Mouse (Mus musculus) heart, embryonic 14.5 days (tissue): ENCODE data around the gene Pole3. TPM values are rescaled to one million over a fixed set of nuclear protein-coding genes. Genes with fewer than 3 reads are reported as not detected.

ENCODE experiments used
- ATAC-seq: fragments of 200-750 bp; cut with Nextera tagmentation; 2 replicates; pipeline ENCODE4 v1.8.0; 2017; ENCODE audit warnings: low read depth, moderate TSS enrichment; ENCODE audit not compliant: insufficient number of reproducible peaks, insufficient read depth, low FRiP score
- H3K27ac ChIP-seq, 2 experiments: fragments of 200-500 bp in 1 of 2; fragments of 300-500 bp in 1 of 2; sonication (generic) in 1 of 2; replicated peaks in 1 of 2; 2 replicates each; pipeline ENCODE4 v1.5.1; 2012 to 2014; ENCODE audit warnings: low read depth in 2 of 2, low read length in 2 of 2, control low read depth in 1 of 2, mild to moderate bottlenecking in 1 of 2, mixed read lengths in 1 of 2; ENCODE audit not compliant: control insufficient read depth in 1 of 2, insufficient read depth in 1 of 2
- H3K27me3 ChIP-seq: fragments of 300-500 bp; sonication (generic); 2 replicates; pipeline ENCODE4 v1.6.1; 2014; ENCODE audit warnings: mild to moderate bottlenecking, low read length, control low read depth; ENCODE audit not compliant: control insufficient read depth, insufficient read depth
- H3K36me3 ChIP-seq: fragments of 300-500 bp; sonication (generic); 2 replicates; pipeline ENCODE4 v1.6.1; 2014; ENCODE audit warnings: mild to moderate bottlenecking, control low read depth, low read length, mixed read lengths; ENCODE audit not compliant: control insufficient read depth, insufficient read depth
- H3K4me1 ChIP-seq, 2 experiments: fragments of 200-500 bp in 1 of 2; fragments of 300-500 bp in 1 of 2; sonication (generic) in 1 of 2; 2 replicates each; pipeline ENCODE4 v1.6.1; 2012 to 2014; ENCODE audit warnings: low read length in 2 of 2, control low read depth in 1 of 2, mixed read lengths in 1 of 2; ENCODE audit not compliant: control insufficient read depth in 2 of 2, insufficient read depth in 2 of 2
- H3K4me2 ChIP-seq: fragments of 300-500 bp; sonication (generic); 2 replicates; pipeline ENCODE4 v1.6.1; 2014; ENCODE audit warnings: mild to moderate bottlenecking, low read length
- H3K4me3 ChIP-seq, 2 experiments: fragments of 200-500 bp in 1 of 2; fragments of 300-500 bp in 1 of 2; sonication (generic) in 1 of 2; 2 replicates each; pipeline ENCODE4 v1.5.1; 2012 to 2014; ENCODE audit warnings: low read length in 2 of 2, mild to moderate bottlenecking in 2 of 2, control low read depth in 1 of 2, low read depth in 1 of 2, moderate library complexity in 1 of 2; ENCODE audit not compliant: control insufficient read depth in 1 of 2, insufficient read depth in 1 of 2
- H3K9ac ChIP-seq: fragments of 300-500 bp; sonication (generic); 2 replicates; pipeline ENCODE4 v1.6.1; 2014; ENCODE audit warnings: mild to moderate bottlenecking, low read length
- H3K9me3 ChIP-seq: fragments of 300-500 bp; sonication (generic); 2 replicates; pipeline ENCODE4 v1.6.1; 2016; ENCODE audit warnings: low read length, control low read depth; ENCODE audit not compliant: control insufficient read depth
- WGBS: fragments of 180-500 bp; shearing (Covaris S2); extraction: QIAGEN DNeasy Blood & Tissue Kit; methylation state at CpG from one replicate; pipeline ENCODE4 v1.1.7; 2014; 5-methylcytosine and 5-hydroxymethylcytosine counted together
- polyA plus RNA-seq: library from polyadenylated mRNA; unstranded; fragments of >200 nt; fragmentation: Nextera tagmentation; extraction: Ambion mirVana; gene quantifications from 2 replicates; pipeline ENCODE4 v1.2.1, GENCODE M21; 2014

Gene Pole3
- 47.3 and 50.7 TPM in 2 replicates for polyA plus RNA-seq

GRCm38 (mm10) chr4:62524651-62525488 lies at the start of gene Pole3, which contains the start of gene 4933430I17Rik:
TSS of gene Pole3 (minus strand) at chr4:62525068.
TSS of gene 4933430I17Rik (plus strand) at chr4:62525369.
- H3K36me3 ChIP-seq = peaks cover 23% of the 10 kb centered on the region
- WGBS = under 1% methylated on average over 59 of the region's 59 CpGs
- peak within 1 kb of the TSS; percentile 70 for H3K4me2 ChIP-seq
- peak within 1 kb of the TSS; percentile 94 to 100 for H3K27ac ChIP-seq
- peak within 1 kb of the TSS; percentile 82 for H3K9ac ChIP-seq
- H3K9me3 ChIP-seq = no peaks in the 10 kb centered on the region
- no peaks in the 10 kb centered on the region for H3K27me3 ChIP-seq
- peak within 1 kb of the TSS; percentile 66 to 93 for H3K4me3 ChIP-seq
- peak; percentile 98 for ATAC-seq
- peaks cover 3 to 7% of the 10 kb centered on the region in 2 experiments; a peak in 2 of 4 replicates for H3K4me1 ChIP-seq

- 22% methylated on average over 5 of the region's 5 CpGs for WGBS
- Histone ChIP-seq H3K9ac (no peak overlapping the region), H3K36me3 (no peaks in the 10 kb centered on the region), H3K27me3 (peaks cover 69% of the 10 kb centered on the region), H3K9me3 (peaks cover 6% of the 10 kb centered on the region; the same call in 1 of the 2 replicates), H3K27ac (peak overlapping the region in 1 of 2 experiments; percentile 27; a peak in 2 of 4 replicates), H3K4me1 (peaks cover 18 to 20% of the 10 kb centered on the region in 2 experiments), H3K4me3 (no peak overlapping the region), H3K4me2 (peak overlapping the region; percentile 37)
- ATAC-seq = no peak
Observed at GRCm38 (mm10) chr4:62570029-62570428, 45.2 kb upstream of the Pole3 start.

GRCm38 (mm10) chr4:62569603-62570002 lies 44.7 kb upstream of the Pole3 start:
- peaks cover 18 to 20% of the 10 kb centered on the region in 2 experiments for H3K4me1 ChIP-seq
- H3K9ac ChIP-seq = no peak overlapping the region
- no peak overlapping the region; a peak in 1 of 4 replicates for H3K27ac ChIP-seq
- no peaks in the 10 kb centered on the region for H3K36me3 ChIP-seq
- no peak for ATAC-seq
- 0 out of 2 replicates have a peak overlapping the region, but pooled peaks have one; percentile 37 for H3K4me2 ChIP-seq
- H3K9me3 ChIP-seq = peaks cover 6% of the 10 kb centered on the region; the same call in 1 of the 2 replicates
- H3K4me3 ChIP-seq = no peak overlapping the region
- H3K27me3 ChIP-seq = peaks cover 73% of the 10 kb centered on the region
- WGBS = 58% methylated on average over 5 of the region's 5 CpGs

GRCm38 (mm10) chr4:62568359-62568758 lies 43.5 kb upstream of the Pole3 start:
- no peaks in the 10 kb centered on the region for H3K36me3 ChIP-seq
- H3K4me2 ChIP-seq = no peak overlapping the region
- no peak for ATAC-seq
- no peak overlapping the region for H3K4me3 ChIP-seq
- no peak overlapping the region for H3K9ac ChIP-seq
- peaks cover 18 to 20% of the 10 kb centered on the region in 2 experiments for H3K4me1 ChIP-seq
- 68% methylated on average over 1 of the region's 1 CpGs for WGBS
- no peak overlapping the region for H3K27ac ChIP-seq
- peaks cover 5% of the 10 kb centered on the region; the same call in 1 of the 2 replicates for H3K9me3 ChIP-seq
- H3K27me3 ChIP-seq = peaks cover 85% of the 10 kb centered on the region

GRCm38 (mm10) chr4:62567696-62568095 lies 42.8 kb upstream of the Pole3 start:
- H3K27ac ChIP-seq = no peak overlapping the region
- H3K9me3 ChIP-seq = no peaks in the 10 kb centered on the region
- no peaks in the 10 kb centered on the region for H3K36me3 ChIP-seq
- H3K4me1 ChIP-seq = peaks cover 18 to 20% of the 10 kb centered on the region in 2 experiments
- H3K9ac ChIP-seq = no peak overlapping the region
- peaks cover 86% of the 10 kb centered on the region for H3K27me3 ChIP-seq
- H3K4me2 ChIP-seq = no peak overlapping the region
- H3K4me3 ChIP-seq = no peak overlapping the region
- ATAC-seq = no peak
- WGBS = 78% methylated on average over 6 of the region's 6 CpGs

GRCm38 (mm10) chr4:62566530-62566929 lies 41.7 kb upstream of the Pole3 start:
- Histone ChIP-seq H3K9ac (no peak overlapping the region), H3K4me1 (peaks cover 18 to 20% of the 10 kb centered on the region in 2 experiments), H3K4me2 (no peak overlapping the region), H3K36me3 (no peaks in the 10 kb centered on the region), H3K27me3 (peaks cover 84% of the 10 kb centered on the region), H3K9me3 (no peaks in the 10 kb centered on the region), H3K4me3 (no peak overlapping the region), H3K27ac (peak overlapping the region; percentile 48 to 53; a peak in 3 of 4 replicates)
- no peak for ATAC-seq
- 25% methylated on average over 4 of the region's 4 CpGs for WGBS

GRCm38 (mm10) chr4:62562006-62562405 lies 37.1 kb upstream of the Pole3 start:
- Histone ChIP-seq H3K9me3 (no peaks in the 10 kb centered on the region), H3K4me3 (no peak overlapping the region), H3K36me3 (no peaks in the 10 kb centered on the region), H3K4me1 (peaks cover 16 to 23% of the 10 kb centered on the region in 2 experiments), H3K27me3 (peaks cover 71% of the 10 kb centered on the region), H3K9ac (no peak overlapping the region), H3K27ac (no peak overlapping the region), H3K4me2 (no peak overlapping the region)
- 59% methylated on average over 4 of the region's 4 CpGs for WGBS
- ATAC-seq = no peak
